Mouse (Mus musculus) yolk sac, embryonic 10.5 days (tissue): Measurements from ENCODE around the gene Rnf39.
"Not testable (repeated sequence)": the region's sequence is repeated elsewhere in the genome, so short reads cannot be mapped to it uniquely, and the experiment has no call there.

Experiments
- DNase-seq: peaks from one replicate; pipeline ENCODE4 v3.0.0-alpha.2; 2017; ENCODE audit warnings: low spot score

The Rnf39 gene

GRCm38 (mm10) chr17:36982253-36983155, 39.8 kb downstream of the Rnf39 start:
- peak; percentile 69 for DNase-seq

GRCm38 (mm10) chr17:36988475-36988874, 45.8 kb downstream of the Rnf39 start:
- DNase-seq: no peak

GRCm38 (mm10) chr17:36989437-36989836, 46.7 kb downstream of the Rnf39 start, which contains the start of gene H2-M5:
TSS of gene H2-M5 (minus strand) at chr17:36989537.
- no peak for DNase-seq

GRCm38 (mm10) chr17:36990630-36991029, 47.9 kb downstream of the Rnf39 start:
- not testable (repeated sequence) for DNase-seq

GRCm38 (mm10) chr17:36992336-36993104, 49.8 kb downstream of the Rnf39 start:
- DNase-seq: no peak

- DNase-seq: no peak
Measured at GRCm38 (mm10) chr17:36993770-36994325, 51.1 kb downstream of the Rnf39 start.

- no peak for DNase-seq
Measured at GRCm38 (mm10) chr17:36994528-36994927, 51.8 kb downstream of the Rnf39 start.

- no peak for DNase-seq
Measured at GRCm38 (mm10) chr17:36995448-36995847, 52.7 kb downstream of the Rnf39 start.

GRCm38 (mm10) chr17:36997033-36997735, 54.5 kb downstream of the Rnf39 start:
- peak; percentile 83 for DNase-seq
